Mouse (Mus musculus): ENCODE data around the gene Rapgef3.

GRCm38 (mm10) chr15:97743961-97744525, 23.7 kb downstream of the Rapgef3 start:
- TF ChIP-seq EP300 (IDR thresholded peaks at IDR 0.05; ENCODE audit: low read depth in 1 of 2, low read length in 2 of 2) (no peak), CTCF (IDR thresholded peaks at IDR 0.05 in 2 of 3, conservative IDR thresholded peaks at IDR 0.05 in 1 of 3; ENCODE audit: control insufficient read depth in 1 of 3, insufficient read depth in 1 of 3, low read depth in 2 of 3, low read length in 3 of 3, poor library complexity in 1 of 3, severe bottlenecking in 1 of 3) (no peak), POLR2A (IDR thresholded peaks at IDR 0.05; ENCODE audit: control insufficient read depth in 1 of 2, insufficient read depth in 1 of 2, low read depth in 1 of 2, low read length in 2 of 2, poor library complexity in 1 of 2) (no peak), MAX (IDR thresholded peaks at IDR 0.05; ENCODE audit: low read length) (no peak), TCF12 (IDR thresholded peaks at IDR 0.05; ENCODE audit: low read depth, low read length) (no peak), SIN3A (IDR thresholded peaks at IDR 0.05; ENCODE audit: low read length) (no peak), HCFC1 (IDR thresholded peaks at IDR 0.05; ENCODE audit: low read depth, low read length) (no peak), ZMIZ1 (IDR thresholded peaks at IDR 0.05; ENCODE audit: low read depth, low read length) (no peak), POLR2AphosphoS5 (IDR thresholded peaks at IDR 0.05; ENCODE audit: borderline replicate concordance, low read depth, low read length) (no peak), GATA1 (IDR thresholded peaks at IDR 0.05; ENCODE audit: low read depth, low read length) (no peak), POLR2AphosphoS2 (IDR thresholded peaks at IDR 0.05; ENCODE audit: low read length) (no peak), E2F4 (IDR thresholded peaks at IDR 0.05; ENCODE audit: borderline replicate concordance, low read depth, low read length) (no peak)

Measured in MEL (cell line).